Mouse (Mus musculus): ENCODE measurements around the gene Ptpra. TPM values are rescaled to one million over a fixed set of nuclear protein-coding genes. Genes with fewer than 3 reads are reported as not detected.

Gene Ptpra
- total RNA-seq, 2 experiments from 2014 or later: 17.3 to 21.4 TPM

DNA sequence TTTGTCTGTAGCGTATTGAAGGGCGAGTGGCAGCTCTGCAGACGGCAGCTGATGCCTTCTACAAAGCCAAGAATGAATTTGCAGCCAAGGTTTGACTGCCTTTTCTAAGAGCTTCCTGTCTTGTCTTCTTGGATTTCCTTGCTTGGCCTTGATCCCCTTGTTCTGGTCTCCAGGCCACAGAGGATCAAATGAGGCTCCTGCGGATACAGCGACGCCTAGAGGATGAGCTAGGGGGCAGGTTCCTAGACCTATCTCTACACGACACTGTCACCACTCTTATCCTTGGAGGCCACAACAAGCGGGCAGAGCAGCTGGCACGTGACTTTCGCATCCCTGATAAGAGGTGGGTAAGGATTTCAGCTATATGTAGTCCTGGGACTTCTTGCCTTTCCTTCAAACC lies 7.9 kb upstream of the Ptpra start:
- no peak for DNase-seq

GRCm38 (mm10) chr2:130448449-130448848 lies 1.6 kb upstream of the Ptpra start:
- DNase-seq: no peak

GRCm38 (mm10) chr2:130449021-130449793 lies 871 bp upstream of the Ptpra start:
- DNase-seq: no peak

GRCm38 (mm10) chr2:130450434-130450796 lies 337 bp downstream of the Ptpra start:
- no peak for DNase-seq

DNA sequence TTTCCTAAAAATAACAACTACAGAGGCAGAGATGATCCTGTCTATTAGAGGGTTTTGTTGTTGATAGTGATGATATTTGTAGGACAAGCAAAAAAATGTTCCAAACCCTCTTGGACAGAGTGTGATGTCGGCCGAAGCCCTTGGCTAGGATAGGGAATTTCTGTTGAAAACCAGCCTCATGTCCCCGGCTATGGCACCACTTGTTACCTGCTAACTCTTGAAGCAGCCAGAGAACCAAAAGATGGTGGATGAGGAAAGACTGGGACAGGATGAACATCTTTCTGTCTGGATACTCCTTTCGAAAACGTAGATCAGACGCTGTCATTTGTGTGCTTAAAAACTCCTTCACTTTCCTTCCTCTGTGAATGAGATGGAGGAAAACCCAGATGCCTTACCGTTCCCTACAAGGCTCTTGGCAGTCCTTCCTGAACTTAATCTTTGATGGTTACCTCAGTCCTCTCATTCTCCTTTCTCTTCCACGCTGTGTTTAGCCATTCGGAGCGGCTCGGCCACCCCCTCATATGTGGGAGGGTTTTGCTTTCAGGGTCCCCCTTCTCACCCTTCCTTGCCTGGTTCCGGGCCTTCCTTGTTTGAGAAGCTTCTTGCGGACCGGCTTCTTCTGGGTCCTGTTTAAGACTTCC lies 1.1 kb downstream of the Ptpra start:
- no peak for DNase-seq

GRCm38 (mm10) chr2:130451727-130452090 lies 1.6 kb downstream of the Ptpra start:
- no peak for DNase-seq

DNA sequence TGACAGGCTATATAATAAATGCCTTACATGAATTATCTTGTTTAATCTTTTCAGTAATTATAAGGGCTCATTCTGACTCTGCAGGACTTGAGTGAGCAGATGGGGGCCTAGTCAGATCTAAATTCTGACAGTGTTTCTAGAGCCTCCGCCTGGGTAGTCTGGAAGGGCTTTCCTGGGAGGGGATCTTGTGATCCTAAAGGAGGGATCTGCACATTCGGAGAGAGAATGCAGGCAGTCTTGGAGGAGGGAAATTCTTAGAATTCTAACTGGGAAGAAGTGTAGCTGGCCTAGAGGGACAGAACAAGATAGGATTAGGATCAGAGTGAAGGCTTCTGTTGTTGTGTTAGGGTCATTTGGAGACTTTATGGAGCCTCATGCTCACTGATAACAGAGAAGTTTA lies 2.2 kb downstream of the Ptpra start:
- DNase-seq: no peak

DNA sequence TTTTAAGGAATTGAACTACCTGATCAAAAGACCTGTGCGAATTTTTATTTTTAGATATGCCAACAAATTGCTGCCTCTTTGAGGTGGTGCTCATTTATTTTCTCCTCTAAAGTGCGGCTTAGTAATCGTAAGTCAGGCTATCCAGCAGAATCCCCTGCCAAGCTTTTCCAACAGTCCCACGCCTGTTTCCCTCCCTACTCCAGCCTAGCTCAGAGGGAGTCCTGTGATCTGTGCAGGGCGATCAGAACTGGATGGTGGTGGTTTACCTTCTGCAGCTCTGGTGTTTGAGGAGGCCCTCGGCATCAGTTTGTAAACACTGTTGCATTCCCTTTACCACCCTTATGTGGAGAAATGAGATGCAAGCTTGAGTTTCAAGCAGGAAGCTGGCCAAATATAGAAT lies 3.3 kb downstream of the Ptpra start:
- no peak for DNase-seq

GRCm38 (mm10) chr2:130454748-130455370 lies 4.8 kb downstream of the Ptpra start:
- DNase-seq: no peak

- no peak for DNase-seq
These were observed 7.8 kb downstream of the Ptpra start for GRCm38 (mm10) chr2:130457871-130458270.

DNA sequence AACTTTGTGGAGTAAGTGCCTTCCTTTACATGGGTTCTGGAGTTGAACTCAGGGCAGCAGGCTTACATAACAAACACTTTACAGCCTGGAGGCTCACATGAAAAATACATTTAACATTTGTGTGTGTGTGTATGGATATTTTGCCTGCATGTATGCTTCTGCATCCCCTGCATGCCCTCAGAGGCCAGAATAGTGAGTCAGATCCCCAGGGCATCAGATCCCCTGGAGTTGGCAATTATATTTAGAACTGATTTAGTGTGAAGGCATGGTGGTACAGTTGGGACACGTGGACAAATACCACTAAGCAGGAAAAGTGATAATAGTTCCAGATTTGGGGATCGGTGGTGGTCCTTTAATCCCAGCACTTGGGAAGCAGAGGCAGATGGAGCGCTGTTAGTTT lies 9.5 kb downstream of the Ptpra start:
- no peak for DNase-seq

GRCm38 (mm10) chr2:130461287-130462071 lies 11.4 kb downstream of the Ptpra start:
- no peak for DNase-seq

DNA sequence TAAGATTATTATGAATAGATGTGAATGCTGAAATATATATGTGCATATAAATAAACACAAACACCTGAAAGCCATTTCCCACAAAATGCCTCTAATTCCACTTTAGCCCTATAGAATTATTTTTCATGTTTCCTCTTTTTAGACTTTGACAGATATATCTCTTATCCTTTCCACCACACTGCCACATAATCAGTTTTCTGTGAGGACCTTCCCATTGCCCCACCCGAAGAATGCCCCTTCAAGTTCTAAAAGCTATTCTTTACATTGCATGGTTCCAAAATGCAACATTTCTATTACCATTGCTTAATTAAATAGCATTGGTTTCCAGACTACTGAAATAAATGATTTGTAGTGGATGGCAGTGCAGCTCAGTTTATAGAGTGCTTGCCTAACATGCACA lies 16.4 kb downstream of the Ptpra start:
- no peak for DNase-seq

DNA sequence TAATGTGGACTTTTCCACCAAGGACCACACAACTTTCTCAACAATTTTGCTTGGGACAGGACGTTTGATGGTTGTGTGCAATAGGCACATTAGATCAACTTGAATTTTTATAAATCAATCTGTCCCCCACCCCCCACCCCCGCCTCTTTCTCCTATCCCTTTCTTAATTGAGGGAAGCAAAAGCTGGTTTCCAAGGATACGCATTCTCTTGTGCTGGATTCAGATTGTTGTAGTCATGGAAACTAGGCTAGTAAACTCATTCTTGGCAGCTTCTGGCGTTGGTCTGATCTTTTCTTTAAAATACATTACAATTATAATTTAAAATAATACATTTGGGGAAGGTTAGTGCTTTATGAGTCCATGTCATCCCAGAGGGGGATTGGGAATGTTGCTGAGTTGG lies 19.3 kb downstream of the Ptpra start:
- DNase-seq: no peak

GRCm38 (mm10) chr2:130469935-130470334 lies 19.9 kb downstream of the Ptpra start:
- no peak for DNase-seq

GRCm38 (mm10) chr2:130472908-130473510 lies 22.9 kb downstream of the Ptpra start:
- no peak for DNase-seq

GRCm38 (mm10) chr2:130475764-130476163 lies 25.7 kb downstream of the Ptpra start:
- DNase-seq: no peak

GRCm38 (mm10) chr2:130476666-130477297 lies 26.7 kb downstream of the Ptpra start:
- DNase-seq: no peak

DNA sequence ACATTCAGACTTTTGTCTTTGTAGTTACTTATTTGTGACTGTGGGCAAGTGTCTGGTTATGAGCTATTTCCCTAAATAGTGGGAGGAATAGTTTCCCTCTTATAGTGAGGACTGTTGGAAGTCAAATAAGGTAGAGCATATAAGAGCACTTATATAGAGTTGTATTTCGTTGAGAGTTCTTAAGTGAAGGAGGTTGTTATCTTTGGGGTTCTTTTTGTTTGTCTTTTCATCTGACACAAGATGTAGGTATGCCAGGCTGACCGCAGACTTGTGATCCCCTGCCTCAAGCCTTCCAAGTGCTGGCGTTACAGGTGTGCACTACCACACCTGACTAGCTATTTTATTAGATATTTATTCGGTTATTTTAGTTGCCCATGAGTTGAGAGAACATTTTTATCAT lies 32.1 kb downstream of the Ptpra start:
- no peak for DNase-seq

DNA sequence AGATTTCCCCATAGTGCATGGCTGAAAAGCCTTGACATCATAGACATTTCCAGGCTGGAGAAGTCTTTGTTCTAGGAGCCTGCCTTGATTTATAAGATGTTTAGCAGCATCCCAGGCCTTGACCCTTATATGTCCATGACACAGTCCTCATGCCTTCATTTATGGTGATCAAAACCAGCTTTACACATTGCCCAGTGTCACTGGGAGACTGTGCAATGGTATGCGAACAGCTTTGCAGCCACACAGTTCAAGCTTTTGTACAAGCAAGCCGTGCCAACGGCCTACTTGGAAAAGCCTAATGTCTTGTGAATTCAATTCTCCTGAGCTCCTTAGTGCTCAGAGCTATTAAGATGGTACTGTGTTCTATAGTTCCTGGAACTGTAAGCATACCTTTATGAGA lies 32.6 kb downstream of the Ptpra start:
- DNase-seq: no peak

DNA sequence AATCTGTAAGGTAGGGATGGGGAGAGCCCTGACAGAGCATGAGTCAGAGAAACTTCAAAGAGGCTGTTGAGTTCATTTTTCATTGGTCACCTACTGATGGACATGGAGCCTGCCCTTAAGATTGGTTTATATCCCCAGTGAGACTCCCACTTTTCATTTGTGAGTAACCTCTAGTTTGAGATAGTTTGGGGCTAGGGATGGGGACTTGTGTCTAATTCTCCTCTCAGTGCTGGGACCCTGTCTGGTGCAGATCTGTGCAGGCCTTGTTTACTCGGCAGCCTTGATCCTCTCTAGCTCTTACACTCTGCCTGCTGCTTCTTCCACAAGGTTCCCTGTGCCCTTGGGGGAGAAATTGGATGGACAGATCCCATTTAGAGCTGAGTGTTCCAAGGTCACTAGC lies 34.1 kb downstream of the Ptpra start:
- DNase-seq: no peak

GRCm38 (mm10) chr2:130488002-130488401 lies 37.9 kb downstream of the Ptpra start:
- DNase-seq: no peak
